Mouse (Mus musculus) cerebellum, adult 18-20 months (tissue): Measurements from ENCODE around the gene Dis3.
"Not testable (repeated sequence)": the region's sequence is repeated elsewhere in the genome, so short reads cannot be mapped to it uniquely, and the experiment has no call there.

Source experiments
- DNase-seq, 2 experiments: peaks; one replicate each; pipeline ENCODE4 v3.0.0; 2021

Dis3 gene

GRCm38 (mm10) chr14:99058959-99059586 lies 40.5 kb downstream of the Dis3 start:
- DNase-seq, result peak; percentile 41 to 54

DNA sequence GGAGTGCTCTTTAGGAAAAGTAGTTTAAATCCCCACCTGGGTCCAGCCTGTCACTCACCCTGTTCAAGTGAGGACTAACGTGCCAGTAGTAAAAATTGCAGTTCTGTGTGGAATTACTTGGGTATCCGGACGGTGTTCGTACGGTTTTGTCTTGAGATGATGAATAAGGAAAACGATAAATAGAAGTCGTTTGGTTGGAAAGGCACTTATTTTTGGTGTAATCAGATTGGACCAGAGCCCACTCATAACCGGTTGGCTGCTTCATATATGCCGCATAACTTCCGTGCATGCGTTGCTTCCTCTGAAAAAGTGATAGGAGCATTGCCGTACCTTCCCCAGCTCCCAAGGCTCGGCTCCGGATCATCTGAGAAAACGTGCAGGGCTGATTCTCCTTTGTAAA lies 52.8 kb downstream of the Dis3 start:
- peak; percentile 11 to 22 for DNase-seq

DNA sequence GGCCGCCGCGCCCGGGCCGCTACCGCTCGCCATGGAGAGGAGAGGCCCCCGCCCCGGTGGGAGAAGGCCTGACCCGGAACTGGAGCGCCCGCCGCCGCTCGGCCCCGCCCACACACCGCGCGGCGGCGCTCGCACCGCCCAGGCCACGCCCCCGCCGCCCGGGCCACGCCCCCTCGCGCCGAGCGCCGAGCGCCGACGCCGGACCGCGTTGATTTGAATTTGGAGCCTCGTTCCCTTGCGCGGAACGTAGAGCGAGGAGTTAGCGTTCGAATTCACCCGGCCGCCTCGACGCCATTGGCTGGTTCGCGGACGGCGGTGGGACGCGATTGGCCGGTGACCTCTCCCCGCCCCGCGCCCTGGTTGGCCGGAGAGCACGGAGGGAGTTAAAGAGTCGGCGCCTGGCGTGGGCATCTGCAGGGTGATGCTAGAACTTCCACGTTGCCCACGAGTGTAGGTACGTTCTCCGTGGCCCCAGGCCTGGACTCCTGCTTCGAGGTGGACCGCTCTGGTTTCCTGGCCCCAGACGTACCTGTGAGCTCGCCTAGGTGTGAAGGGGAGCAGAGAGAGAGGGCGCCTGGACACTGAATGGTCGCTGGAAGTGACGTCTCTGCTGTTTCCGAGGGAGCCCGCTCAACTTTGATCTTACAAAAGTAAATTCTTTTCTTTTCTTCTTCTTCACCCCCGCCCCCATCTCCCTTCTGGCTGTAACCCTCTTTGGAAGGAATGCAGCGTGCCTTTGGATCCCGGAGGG lies 53.4 kb downstream of the Dis3 start, which contains the start of the genes Mzt1 and Bora:
Gene Mzt1, minus strand, starts transcription at position 104 of the 751 bp plus-strand sequence.
Gene Bora, plus strand, starts transcription at position 192 of the 751 bp plus-strand sequence.
- peak; percentile 92 to 94 for DNase-seq

DNA sequence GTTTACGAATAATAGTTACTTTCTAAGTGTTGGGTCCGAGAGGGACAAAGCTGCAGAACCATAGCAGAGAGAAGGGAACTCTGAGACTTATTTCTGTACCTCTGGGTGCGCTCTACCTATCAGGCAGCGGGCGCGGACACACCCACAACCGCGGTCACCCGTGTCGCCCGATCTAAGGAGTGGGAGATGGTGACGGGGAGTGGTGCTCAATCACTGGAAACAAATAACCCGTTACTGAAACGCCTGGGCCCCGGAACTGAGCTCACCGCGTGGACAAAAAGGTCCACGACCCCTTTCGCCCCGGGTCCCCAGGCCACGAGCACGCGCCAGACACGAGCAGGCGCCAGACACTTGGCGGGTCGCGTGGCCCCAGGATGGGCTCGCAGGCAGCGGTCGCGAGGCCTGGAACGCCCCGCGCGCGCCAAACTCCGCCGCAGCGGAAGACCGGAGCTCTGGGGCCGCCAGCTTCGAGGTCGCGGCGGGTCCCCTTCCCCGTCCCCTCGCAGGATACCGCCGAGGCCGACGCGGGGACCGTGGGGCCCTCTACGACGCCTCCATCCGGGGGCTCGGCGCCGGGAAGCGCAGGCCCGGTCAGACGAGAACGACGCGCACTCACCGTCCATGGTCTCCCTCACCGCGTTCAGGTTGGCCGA lies 54.1 kb downstream of the Dis3 start:
- peak in 1 of 2 experiments; percentile 34 for DNase-seq

DNA sequence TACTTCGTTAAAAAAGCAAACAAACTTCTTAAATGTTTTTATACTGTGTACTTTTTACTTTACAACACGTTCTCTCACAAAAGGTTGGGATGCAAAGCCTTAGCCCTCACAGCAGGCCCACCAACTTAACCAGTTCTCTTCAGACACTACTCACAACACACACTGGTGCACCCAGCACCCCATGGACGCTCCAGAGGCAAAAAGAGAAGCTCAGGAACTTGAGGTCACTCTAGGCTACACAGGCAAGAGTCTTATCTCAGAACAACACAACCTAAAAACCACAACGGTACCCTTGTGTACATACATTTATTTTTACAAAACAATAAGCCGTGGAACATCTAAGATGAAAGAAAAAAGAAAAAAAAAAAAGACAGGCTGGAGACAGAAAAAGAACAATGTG lies 54.9 kb downstream of the Dis3 start:
- no peak for DNase-seq

- peak in 1 of 2 experiments; percentile 17 for DNase-seq
Measured at GRCm38 (mm10) chr14:99044096-99044495, 55.5 kb downstream of the Dis3 start.

DNA sequence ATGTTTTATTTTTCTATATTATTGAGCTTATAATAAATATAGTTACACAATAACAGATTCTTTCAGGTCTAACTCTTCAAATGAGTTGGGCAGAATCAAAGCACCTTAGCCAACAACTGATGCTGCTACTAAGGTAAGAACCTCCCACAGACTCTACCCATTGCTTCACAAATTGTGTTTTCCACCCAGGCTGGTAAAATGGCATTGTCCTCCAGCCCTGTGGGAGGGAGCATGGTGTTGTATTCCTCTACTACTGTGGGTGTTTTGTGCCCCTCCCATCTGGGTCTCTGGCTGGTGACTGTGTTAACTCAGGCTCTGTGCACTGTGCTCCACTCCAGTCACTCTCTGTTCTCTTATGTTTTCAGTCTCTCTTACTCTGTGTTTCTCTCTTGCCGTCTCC lies 56.1 kb downstream of the Dis3 start:
- no peak for DNase-seq

DNA sequence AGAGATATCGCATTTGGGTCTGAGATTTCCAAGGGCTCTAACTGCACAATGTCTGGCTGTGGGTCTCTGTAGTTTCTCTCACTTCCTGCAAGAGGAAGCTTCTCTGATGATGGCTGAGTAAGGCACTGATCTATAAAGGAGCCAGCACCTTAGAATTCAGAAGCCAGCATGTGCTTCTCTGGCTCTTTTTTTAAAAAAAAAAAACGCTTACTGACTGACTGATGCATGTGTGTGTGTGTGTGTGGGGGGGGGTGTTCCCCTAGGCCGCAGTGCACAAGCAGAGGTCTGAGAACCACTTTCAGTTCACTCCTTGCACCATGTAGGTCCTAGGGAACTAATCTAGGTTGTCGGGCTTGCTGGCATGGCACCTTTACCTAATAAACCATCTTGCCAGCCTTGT lies 58.2 kb downstream of the Dis3 start:
- DNase-seq, result no peak

DNA sequence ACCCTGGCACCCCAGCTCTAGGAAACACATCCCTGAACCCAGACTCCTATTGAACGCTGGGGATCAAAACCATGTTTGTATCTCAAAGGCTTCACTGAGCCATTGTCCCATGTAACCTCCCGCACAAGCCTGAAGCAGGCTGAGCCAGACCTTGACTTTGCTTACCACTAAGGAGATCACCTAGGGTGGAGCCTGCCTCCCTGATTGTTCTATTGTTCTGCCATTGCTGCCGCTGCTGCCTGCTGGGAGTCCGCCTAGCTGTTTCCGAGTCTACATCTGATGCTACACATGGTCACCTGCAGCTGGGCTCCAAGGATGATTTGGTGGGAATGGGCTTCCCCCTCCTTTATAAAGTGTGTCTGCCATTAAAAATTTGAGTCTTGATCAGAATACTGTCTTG lies 60.3 kb downstream of the Dis3 start:
- not testable (repeated sequence) for DNase-seq

GRCm38 (mm10) chr14:99037703-99038102 lies 61.9 kb downstream of the Dis3 start:
- DNase-seq, result no peak

GRCm38 (mm10) chr14:99036039-99036438 lies 63.5 kb downstream of the Dis3 start:
- DNase-seq, result no peak

DNA sequence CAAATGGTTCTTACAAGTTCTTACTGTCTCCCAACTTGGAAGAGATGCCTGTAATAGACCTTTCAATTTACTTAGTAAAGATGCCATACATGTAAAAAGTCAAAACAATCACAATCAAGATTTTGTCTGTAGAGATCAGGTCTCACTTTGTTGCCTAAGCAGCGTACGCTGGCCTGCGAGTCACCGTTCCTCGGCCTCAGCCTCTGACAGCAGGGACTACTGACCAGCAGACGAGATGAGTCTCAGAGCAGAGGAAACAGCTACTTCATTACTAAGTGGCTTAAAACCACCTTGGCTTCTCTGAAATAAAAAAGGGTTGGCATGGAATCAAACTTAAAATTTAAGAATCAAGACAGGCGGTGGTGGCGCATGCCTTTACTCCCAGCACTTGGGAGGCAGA lies 64.7 kb downstream of the Dis3 start:
- not testable (repeated sequence) for DNase-seq

GRCm38 (mm10) chr14:99032596-99032995 lies 67.0 kb downstream of the Dis3 start:
- no peak for DNase-seq

DNA sequence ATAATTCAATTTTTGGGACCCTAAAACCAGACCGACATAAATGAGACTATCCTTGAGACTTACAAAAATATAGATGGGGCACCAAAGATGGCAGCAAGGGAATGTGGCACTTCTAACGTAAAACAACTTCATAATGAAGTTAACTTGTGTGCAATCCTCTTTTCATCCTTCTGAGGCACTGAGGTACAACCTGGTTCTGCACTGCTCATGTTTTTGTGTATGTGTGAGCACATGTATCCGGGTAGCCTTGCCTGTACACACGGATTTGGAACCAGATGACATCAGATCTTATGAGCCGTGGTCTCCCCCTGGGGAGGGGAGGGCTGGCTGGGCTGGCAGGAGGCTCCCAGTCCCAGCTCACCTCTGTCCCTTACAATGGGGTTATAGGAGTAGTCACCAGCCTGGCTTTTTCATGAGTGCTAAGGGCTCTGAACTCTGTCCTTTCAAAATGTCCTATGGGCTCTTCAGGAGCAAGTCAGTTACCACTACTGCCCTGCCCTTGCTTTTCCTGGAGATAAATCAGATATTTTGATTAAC lies 68.2 kb downstream of the Dis3 start:
- DNase-seq, result no peak

DNA sequence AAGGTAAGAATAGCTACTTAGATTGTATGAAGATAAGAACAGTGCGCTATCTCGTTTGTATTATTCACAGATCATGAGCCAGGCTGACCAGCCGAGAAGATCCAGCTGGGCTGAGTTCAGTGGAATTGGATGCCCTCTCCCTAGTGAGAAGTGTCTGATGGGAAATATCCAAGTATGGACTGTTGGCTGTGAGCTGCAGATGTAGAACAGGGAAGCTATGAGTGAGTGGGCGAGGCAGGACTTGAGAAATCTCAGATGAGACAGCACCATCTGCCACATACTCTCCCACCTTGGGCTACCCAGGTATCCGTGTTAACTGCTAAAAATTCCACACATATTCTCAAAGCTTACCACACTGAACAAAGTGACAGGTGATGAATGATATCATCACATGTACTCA lies 69.6 kb downstream of the Dis3 start:
- no peak for DNase-seq
